Mouse (Mus musculus): ENCODE data around the gene Pou3f3.

- TF ChIP-seq CTCF (IDR thresholded peaks at IDR 0.05; ENCODE audit: borderline replicate concordance, control insufficient read depth, extremely low read depth, insufficient read depth, low read length, poor library complexity) (no peak), POLR2A (IDR thresholded peaks at IDR 0.05; ENCODE audit: control insufficient read depth, extremely low read depth, insufficient read depth, low read length, poor library complexity) (no peak)
Measured at GRCm38 (mm10) chr1:42698584-42699333, 3.2 kb downstream of the Pou3f3 start.
